Mouse (Mus musculus): Measurements from ENCODE around the gene Tmem63a. TPM values are rescaled to one million over a fixed set of nuclear protein-coding genes. Genes with fewer than 3 reads are reported as not detected.

Tmem63a gene
- polyA plus RNA-seq, 1 experiment from 2014 or later, result 10.0 TPM

DNA sequence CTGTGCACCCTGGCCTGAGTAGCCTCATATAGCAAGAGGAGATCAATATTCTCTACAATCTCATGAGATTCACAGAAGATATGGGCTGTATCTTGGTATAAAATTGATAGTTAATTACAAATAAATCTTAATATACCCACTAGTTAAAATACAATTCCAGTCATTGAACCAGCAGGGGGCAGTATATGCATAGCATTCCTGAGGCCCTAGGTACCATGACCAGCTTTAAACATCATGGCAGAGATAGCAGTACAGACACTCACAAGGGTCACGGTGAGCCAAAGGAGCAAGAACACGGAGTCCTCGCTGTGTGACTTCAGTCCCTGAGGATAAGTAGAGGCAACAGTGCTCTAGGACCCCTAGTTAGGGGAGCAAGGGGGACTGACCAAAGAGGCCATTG is 50.0 kb downstream of the Tmem63a start:
- H3K27ac ChIP-seq, result no peak overlapping the region
- H3K36me3 ChIP-seq, result no peaks in the 10 kb centered on the region
- no peak for ATAC-seq (replicated peaks; ENCODE audit: insufficient number of reproducible peaks, insufficient read depth, low FRiP score, low read depth)
- WGBS, result 41% methylated on average over 3 of the region's 3 CpGs
- no peaks in the 10 kb centered on the region for H3K9me3 ChIP-seq (replicated peaks)
- H3K4me3 ChIP-seq, result no peak overlapping the region
- no peak overlapping the region for H3K9ac ChIP-seq
- 0 out of 2 replicates have a peak, but pooled peaks cover 4% of the 10 kb centered on the region for H3K27me3 ChIP-seq
- H3K4me1 ChIP-seq (replicated peaks), result peaks cover 2% of the 10 kb centered on the region; the same call in 1 of the 2 replicates
- no peak overlapping the region for H3K4me2 ChIP-seq

DNA sequence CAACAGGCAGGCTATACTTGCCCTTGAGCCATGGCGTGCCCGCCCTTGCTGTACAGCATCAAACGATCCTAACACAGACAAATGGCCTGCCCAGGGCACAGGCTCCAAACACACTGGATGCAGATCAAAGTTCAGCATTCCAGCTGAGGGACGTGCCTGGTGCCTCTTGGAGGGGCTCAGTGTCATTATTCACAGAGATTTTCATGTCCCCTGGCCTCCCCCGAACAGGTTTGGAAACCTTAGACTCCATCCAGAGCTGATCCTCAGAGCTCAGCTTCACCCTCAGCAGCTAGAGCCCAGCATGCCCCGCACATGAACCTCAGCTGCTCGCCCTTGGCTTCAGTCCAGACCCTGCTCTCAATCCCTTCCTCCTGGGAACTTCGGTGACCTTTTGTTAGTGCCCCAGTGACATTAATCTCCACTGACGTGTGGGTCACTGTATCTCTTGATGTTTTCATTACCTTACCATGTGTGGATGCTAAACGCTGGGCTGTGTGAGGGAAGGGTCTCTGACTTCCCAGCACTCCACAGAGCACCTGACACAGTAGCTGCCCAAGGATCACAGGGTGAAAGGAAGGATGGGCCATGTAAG is 58.5 kb downstream of the Tmem63a start:
- no peak overlapping the region for H3K4me3 ChIP-seq
- H3K9ac ChIP-seq, result no peak overlapping the region
- 38% methylated on average over 10 of the region's 10 CpGs for WGBS
- H3K36me3 ChIP-seq, result no peaks in the 10 kb centered on the region
- no peak overlapping the region for H3K4me2 ChIP-seq
- peaks cover 4% of the 10 kb centered on the region; the same call in 1 of the 2 replicates for H3K4me1 ChIP-seq (replicated peaks)
- H3K27ac ChIP-seq, result no peak overlapping the region
- no peaks in the 10 kb centered on the region for H3K9me3 ChIP-seq (replicated peaks)
- peak; percentile 31; the same call in 1 of the 2 replicates for ATAC-seq (replicated peaks; ENCODE audit: insufficient number of reproducible peaks, insufficient read depth, low FRiP score, low read depth)
- H3K27me3 ChIP-seq, result no peaks in the 10 kb centered on the region

DNA sequence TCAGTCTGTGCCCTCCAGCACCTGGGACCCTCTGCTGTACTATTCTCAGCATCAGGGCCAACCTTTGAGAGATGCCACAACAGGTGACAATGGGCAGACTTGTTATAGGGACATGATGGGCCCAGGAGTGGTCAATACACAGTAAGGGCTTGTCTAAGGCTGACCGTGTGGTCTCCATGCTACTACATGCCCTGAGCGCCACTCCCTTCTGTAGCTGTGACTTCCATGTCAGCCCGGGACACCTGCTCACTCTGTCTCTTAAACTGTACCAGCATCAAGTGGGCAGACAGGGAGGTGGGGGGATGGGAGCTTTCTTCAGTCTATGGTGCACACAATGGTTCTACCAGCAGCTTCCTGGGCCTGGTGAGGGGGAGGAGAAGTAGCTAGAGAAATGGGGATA is 59.1 kb downstream of the Tmem63a start:
- WGBS, result 85% methylated on average over 3 of the region's 3 CpGs
- Histone ChIP-seq H3K9me3 (replicated peaks) (no peaks in the 10 kb centered on the region), H3K4me2 (no peak overlapping the region), H3K27me3 (no peaks in the 10 kb centered on the region), H3K27ac (no peak overlapping the region), H3K36me3 (no peaks in the 10 kb centered on the region), H3K4me3 (no peak overlapping the region), H3K9ac (no peak overlapping the region), H3K4me1 (replicated peaks) (peaks cover 4% of the 10 kb centered on the region; the same call in 1 of the 2 replicates)
- ATAC-seq (replicated peaks; ENCODE audit: insufficient number of reproducible peaks, insufficient read depth, low FRiP score, low read depth), result no peak

DNA sequence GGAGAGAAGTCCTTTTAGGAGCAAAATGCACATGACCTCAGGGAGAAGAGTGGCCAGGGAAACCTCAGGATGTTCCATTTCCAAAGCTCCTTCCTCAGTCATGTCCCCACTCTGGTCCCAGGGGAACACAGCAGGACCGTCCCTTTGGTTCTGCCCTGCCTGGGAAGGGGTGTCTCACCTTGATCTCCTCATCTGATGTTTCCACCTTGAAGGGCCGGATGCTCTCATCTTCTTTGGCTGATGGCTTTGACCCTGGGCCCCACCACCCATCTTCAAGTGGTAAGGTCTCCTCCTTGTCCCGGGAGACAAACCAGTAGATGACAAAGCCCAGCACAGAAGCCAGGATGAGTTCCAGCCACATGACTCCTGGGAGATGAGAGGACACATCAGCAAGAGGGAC is 59.5 kb downstream of the Tmem63a start:
- Histone ChIP-seq H3K9me3 (replicated peaks) (no peaks in the 10 kb centered on the region), H3K27ac (no peak overlapping the region), H3K36me3 (no peaks in the 10 kb centered on the region), H3K9ac (no peak overlapping the region), H3K4me3 (no peak overlapping the region), H3K27me3 (no peaks in the 10 kb centered on the region), H3K4me2 (no peak overlapping the region), H3K4me1 (replicated peaks) (peaks cover 4% of the 10 kb centered on the region; the same call in 1 of the 2 replicates)
- WGBS, result 82% methylated on average over 3 of the region's 3 CpGs
- ATAC-seq (replicated peaks; ENCODE audit: insufficient number of reproducible peaks, insufficient read depth, low FRiP score, low read depth), result no peak

DNA sequence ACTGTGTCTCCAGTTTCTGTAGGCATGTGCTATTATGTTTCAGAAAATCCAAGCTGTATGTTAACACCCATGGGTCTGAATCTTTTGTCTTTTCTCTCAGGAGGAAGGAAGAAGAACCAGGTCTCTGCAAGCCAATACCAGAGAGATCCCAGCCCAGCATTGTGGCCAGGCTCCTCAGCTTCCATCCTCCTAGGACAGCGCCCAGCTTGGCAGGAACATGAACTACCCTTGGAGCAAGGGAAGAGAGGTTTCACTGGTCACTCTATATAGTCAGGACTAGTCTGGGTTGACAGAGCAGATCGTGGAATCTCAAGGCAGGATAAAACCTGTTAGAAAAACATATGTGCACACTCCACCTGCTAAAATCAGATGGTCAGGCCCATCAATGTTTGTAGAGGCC is 61.6 kb downstream of the Tmem63a start:
- Histone ChIP-seq H3K27ac (no peak overlapping the region), H3K4me1 (replicated peaks) (peaks cover 4% of the 10 kb centered on the region; the same call in 1 of the 2 replicates), H3K4me3 (no peak overlapping the region), H3K9me3 (replicated peaks) (no peaks in the 10 kb centered on the region), H3K36me3 (no peaks in the 10 kb centered on the region), H3K9ac (no peak overlapping the region), H3K4me2 (no peak overlapping the region), H3K27me3 (no peaks in the 10 kb centered on the region)
- ATAC-seq (replicated peaks; ENCODE audit: insufficient number of reproducible peaks, insufficient read depth, low FRiP score, low read depth), result no peak
- 71% methylated on average over 2 of the region's 2 CpGs for WGBS

DNA sequence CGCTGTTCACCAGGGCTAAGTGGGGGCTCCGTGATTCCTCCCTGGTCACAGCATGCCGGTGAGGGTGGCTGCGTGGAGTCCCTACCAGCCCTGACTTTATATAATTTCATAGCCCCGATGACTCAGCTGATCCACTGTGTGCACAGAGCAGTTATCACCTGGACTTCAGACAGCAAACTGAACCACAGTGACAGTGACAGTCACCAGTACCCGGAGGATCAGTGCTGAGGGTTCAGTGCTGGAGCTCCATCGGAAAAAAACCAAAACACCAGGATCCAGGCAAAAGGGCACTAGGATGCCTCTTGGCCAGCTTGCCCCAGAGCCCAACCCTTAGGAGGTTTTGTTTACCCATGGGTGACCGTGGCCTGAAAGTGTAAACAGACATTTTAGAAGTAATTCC is 63.2 kb downstream of the Tmem63a start:
- ATAC-seq (replicated peaks; ENCODE audit: insufficient number of reproducible peaks, insufficient read depth, low FRiP score, low read depth), result no peak
- peaks cover 11% of the 10 kb centered on the region for H3K4me1 ChIP-seq (replicated peaks)
- H3K4me2 ChIP-seq, result no peak overlapping the region
- H3K36me3 ChIP-seq, result no peaks in the 10 kb centered on the region
- no peak overlapping the region for H3K4me3 ChIP-seq
- no peaks in the 10 kb centered on the region for H3K9me3 ChIP-seq (replicated peaks)
- H3K27me3 ChIP-seq, result no peaks in the 10 kb centered on the region
- no peak overlapping the region for H3K27ac ChIP-seq
- 73% methylated on average over 8 of the region's 8 CpGs for WGBS
- no peak overlapping the region for H3K9ac ChIP-seq

DNA sequence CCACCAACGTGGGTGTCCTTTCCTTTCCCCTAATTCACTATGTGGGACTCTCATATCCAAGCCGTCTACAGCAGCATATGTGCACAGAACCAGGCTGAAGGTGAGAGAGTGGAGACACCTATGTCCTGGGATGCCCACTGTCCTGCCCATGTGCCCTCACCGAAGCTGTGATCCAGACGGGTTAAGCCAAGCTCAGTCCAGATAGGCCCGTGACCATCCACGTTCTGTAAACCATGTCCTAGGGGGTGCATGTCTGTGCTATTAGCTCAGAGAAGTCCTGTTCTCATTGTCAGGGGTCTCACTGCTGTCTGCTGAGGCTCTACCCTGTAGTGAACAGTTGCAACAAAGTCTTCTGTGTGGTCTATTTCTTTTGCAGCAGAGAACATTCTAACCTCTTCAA is 65.7 kb downstream of the Tmem63a start:
- WGBS, result 81% methylated on average over 6 of the region's 6 CpGs
- Histone ChIP-seq H3K4me3 (no peak overlapping the region), H3K36me3 (no peaks in the 10 kb centered on the region), H3K4me2 (no peak overlapping the region), H3K27ac (no peak overlapping the region), H3K9ac (no peak overlapping the region), H3K4me1 (replicated peaks) (peaks cover 10% of the 10 kb centered on the region), H3K27me3 (no peaks in the 10 kb centered on the region), H3K9me3 (replicated peaks) (no peaks in the 10 kb centered on the region)
- no peak for ATAC-seq (replicated peaks; ENCODE audit: insufficient number of reproducible peaks, insufficient read depth, low FRiP score, low read depth)

DNA sequence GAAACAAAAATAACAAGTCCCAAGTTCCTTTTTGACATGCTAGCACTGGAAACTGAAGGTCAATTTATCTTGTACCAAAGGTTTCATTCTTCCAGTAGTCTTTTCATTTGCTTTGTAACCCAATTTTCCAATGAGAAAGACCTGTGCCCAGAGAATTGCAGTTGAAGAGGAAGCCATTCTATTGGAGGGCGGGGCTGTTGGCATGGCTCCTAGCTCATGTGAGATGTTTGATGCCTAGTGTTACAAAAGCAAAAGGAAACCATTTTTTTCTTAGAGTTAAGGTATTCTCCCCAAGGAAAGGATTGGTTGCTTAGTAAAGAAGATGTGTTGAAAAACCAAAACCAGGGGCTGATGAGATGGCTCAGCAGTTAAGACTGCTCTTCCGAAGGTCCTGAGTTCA is 66.1 kb downstream of the Tmem63a start:
- Histone ChIP-seq H3K9ac (no peak overlapping the region), H3K9me3 (replicated peaks) (no peaks in the 10 kb centered on the region), H3K27me3 (no peaks in the 10 kb centered on the region), H3K27ac (no peak overlapping the region), H3K4me3 (no peak overlapping the region), H3K4me2 (no peak overlapping the region), H3K36me3 (no peaks in the 10 kb centered on the region), H3K4me1 (replicated peaks) (peaks cover 10% of the 10 kb centered on the region)
- no peak for ATAC-seq (replicated peaks; ENCODE audit: insufficient number of reproducible peaks, insufficient read depth, low FRiP score, low read depth)
- WGBS, result 86% methylated on average over 2 of the region's 2 CpGs

DNA sequence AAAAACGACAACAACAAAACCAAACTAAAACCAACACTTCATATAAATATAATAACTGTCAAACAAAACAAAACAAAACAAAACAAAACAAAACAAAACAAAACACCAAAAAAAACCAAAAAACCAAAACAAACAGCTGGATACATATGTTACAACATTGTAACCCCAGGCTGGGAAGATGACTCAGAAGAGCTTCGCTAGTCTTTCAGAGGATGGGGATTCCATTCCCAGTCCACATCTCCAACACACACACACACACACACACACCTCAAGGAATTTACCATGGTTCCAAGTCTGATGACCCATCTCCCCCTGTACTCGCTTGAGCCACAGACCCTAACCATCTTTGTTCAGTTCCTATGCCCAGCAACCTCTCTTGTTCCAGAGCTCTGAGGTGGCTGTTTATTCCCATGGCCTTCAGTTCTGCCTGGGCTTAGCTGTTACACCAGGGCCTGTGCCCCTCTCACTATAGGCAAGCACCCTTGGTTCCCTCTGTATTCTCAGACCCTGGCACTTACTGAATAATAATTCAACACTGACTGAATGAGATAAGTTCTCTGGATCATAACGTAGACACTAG is 67.0 kb downstream of the Tmem63a start:
- Histone ChIP-seq H3K9me3 (replicated peaks) (no peaks in the 10 kb centered on the region), H3K4me3 (no peak overlapping the region), H3K4me2 (no peak overlapping the region), H3K9ac (no peak overlapping the region), H3K27me3 (no peaks in the 10 kb centered on the region), H3K36me3 (no peaks in the 10 kb centered on the region), H3K4me1 (replicated peaks) (peaks cover 10% of the 10 kb centered on the region), H3K27ac (0 out of 2 replicates have a peak overlapping the region, but pooled peaks have one; percentile 45)
- no peak for ATAC-seq (replicated peaks; ENCODE audit: insufficient number of reproducible peaks, insufficient read depth, low FRiP score, low read depth)
- 78% methylated on average over 4 of the region's 4 CpGs for WGBS

DNA sequence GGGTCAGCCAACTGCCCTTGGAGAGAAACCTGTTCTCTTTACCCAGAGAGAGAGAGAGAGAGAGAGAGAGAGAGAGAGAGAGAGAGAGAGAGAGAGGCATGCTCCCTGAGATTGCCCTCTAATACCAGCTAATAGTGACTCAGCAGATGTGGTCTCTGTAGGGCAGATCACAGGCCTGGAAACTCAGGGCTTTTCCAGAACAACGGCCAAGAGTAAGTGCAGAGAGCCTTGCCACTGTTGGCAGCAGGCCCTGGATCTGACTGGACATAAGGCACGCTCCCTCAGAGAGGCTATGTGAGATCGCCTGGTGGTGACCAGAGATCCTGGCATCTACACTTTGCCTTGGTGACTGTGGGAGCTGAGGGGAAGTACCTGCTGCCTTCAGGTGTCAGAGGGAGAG is 67.6 kb downstream of the Tmem63a start:
- peak overlapping the region; percentile 45 for H3K27ac ChIP-seq
- H3K27me3 ChIP-seq, result no peaks in the 10 kb centered on the region
- peak; percentile 75; the same call in 1 of the 2 replicates for ATAC-seq (replicated peaks; ENCODE audit: insufficient number of reproducible peaks, insufficient read depth, low FRiP score, low read depth)
- H3K4me2 ChIP-seq, result no peak overlapping the region
- no peak overlapping the region for H3K9ac ChIP-seq
- H3K4me3 ChIP-seq, result no peak overlapping the region
- H3K36me3 ChIP-seq, result no peaks in the 10 kb centered on the region
- peaks cover 10% of the 10 kb centered on the region for H3K4me1 ChIP-seq (replicated peaks)
- H3K9me3 ChIP-seq (replicated peaks), result no peaks in the 10 kb centered on the region
- 30% methylated on average over 3 of the region's 3 CpGs for WGBS

DNA sequence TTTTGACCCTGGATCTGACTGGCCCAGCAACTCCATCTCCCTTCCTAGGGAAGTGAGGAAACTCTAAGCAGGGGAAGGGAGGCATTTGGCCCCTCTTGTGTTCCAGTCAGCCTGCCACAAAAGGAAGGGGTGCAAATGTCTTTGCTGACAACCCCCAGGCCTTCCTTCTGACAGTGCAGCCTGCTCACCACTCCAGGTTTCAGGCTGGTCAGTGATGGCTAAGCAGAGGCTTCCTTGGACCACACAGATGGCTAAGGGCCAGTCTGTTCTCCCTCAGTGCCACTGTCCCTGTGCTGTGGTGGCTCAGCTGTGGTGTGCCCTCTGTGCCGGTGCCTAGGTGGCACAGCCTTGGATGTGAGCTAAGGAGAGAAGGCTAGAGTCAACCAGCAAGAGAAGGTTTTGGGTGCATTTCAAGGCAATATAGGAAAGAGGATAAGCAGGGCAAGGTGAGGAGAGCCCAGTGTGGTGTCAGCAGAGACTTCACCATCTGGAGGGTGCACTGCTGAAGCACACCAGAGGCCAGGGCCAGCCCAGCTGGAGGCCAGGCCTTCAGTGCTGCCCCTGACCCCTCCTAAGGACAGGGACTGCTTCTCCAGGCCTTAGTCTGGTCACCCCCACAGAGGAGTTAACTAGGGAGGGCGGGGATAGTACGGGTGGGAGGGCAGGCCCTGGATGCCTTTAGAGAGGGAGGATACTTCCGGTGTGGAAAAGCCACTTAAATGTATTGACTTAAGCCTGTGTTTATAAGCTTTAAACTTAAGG is 68.2 kb downstream of the Tmem63a start:
- Histone ChIP-seq H3K4me3 (no peak overlapping the region), H3K9me3 (replicated peaks) (no peaks in the 10 kb centered on the region), H3K4me1 (replicated peaks) (peaks cover 16% of the 10 kb centered on the region), H3K9ac (no peak overlapping the region), H3K36me3 (no peaks in the 10 kb centered on the region), H3K27ac (peak overlapping the region; percentile 45), H3K27me3 (no peaks in the 10 kb centered on the region), H3K4me2 (no peak overlapping the region)
- ATAC-seq (replicated peaks; ENCODE audit: insufficient number of reproducible peaks, insufficient read depth, low FRiP score, low read depth), result no peak
- WGBS, result 57% methylated on average over 4 of the region's 4 CpGs
